Mouse (Mus musculus): ENCODE data around the gene Sdk2. TPM values are rescaled to one million over a fixed set of nuclear protein-coding genes. Genes with fewer than 3 reads are reported as not detected.
A peak's percentile ranks its signal among the peaks of the same experiment; 100 is the strongest.

Sdk2 gene
- polyA plus RNA-seq, 1 experiment from 2014 or later: 6.5 TPM

- WGBS: under 1% methylated on average over 79 of the region's 90 CpGs
- H3K9me3 ChIP-seq: no peaks in the 10 kb centered on the region
- H3K27me3 ChIP-seq: peaks cover 31% of the 10 kb centered on the region
- no peaks in the 10 kb centered on the region for H3K36me3 ChIP-seq
- H3K4me2 ChIP-seq: peak overlapping the region; percentile 95
- peak overlapping the region; percentile 76 for H3K9ac ChIP-seq
- H3K4me3 ChIP-seq: peak overlapping the region; percentile 69
- ATAC-seq (ENCODE audit: insufficient number of reproducible peaks, low FRiP score, low TSS enrichment, low read depth): no peak
- peak overlapping the region; percentile 93 for H3K27ac ChIP-seq
- peaks cover 64% of the 10 kb centered on the region for H3K4me1 ChIP-seq
These were observed 522 bp downstream of the Sdk2 start for GRCm38 (mm10) chr11:114066098-114066950.

- no peak for ATAC-seq (ENCODE audit: insufficient number of reproducible peaks, low FRiP score, low TSS enrichment, low read depth)
- under 1% methylated on average over 19 of the region's 19 CpGs for WGBS
- Histone ChIP-seq H3K4me3 (peak overlapping the region; percentile 69), H3K27me3 (peaks cover 30% of the 10 kb centered on the region), H3K9me3 (no peaks in the 10 kb centered on the region), H3K4me1 (peaks cover 71% of the 10 kb centered on the region), H3K4me2 (peak overlapping the region; percentile 95), H3K36me3 (no peaks in the 10 kb centered on the region), H3K27ac (0 out of 2 replicates have a peak overlapping the region, but pooled peaks have one; percentile 17), H3K9ac (peak overlapping the region; percentile 76)
These were observed 1.2 kb downstream of the Sdk2 start for GRCm38 (mm10) chr11:114065596-114065995.

GRCm38 (mm10) chr11:114064871-114065388, 1.9 kb downstream of the Sdk2 start:
- 2% methylated on average over 32 of the region's 32 CpGs for whole genome bisulfite sequencing
- Histone ChIP-seq H3K27me3 (peaks cover 25% of the 10 kb centered on the region), H3K4me2 (peak overlapping the region; percentile 95), H3K9me3 (no peaks in the 10 kb centered on the region), H3K4me3 (peak overlapping the region; percentile 69), H3K27ac (0 out of 2 replicates have a peak overlapping the region, but pooled peaks have one; percentile 24), H3K36me3 (no peaks in the 10 kb centered on the region), H3K9ac (peak overlapping the region; percentile 76), H3K4me1 (peaks cover 76% of the 10 kb centered on the region)
- no peak for ATAC-seq (ENCODE audit: insufficient number of reproducible peaks, low FRiP score, low TSS enrichment, low read depth)

GRCm38 (mm10) chr11:114061946-114062345, 4.9 kb downstream of the Sdk2 start:
- H3K27ac ChIP-seq: peak overlapping the region; percentile 69

GRCm38 (mm10) chr11:114061265-114061664, 5.6 kb downstream of the Sdk2 start:
- H3K9ac ChIP-seq: no peak overlapping the region
- H3K9me3 ChIP-seq: no peaks in the 10 kb centered on the region
- H3K36me3 ChIP-seq: no peaks in the 10 kb centered on the region
- H3K4me3 ChIP-seq: no peak overlapping the region
- H3K27ac ChIP-seq: peak overlapping the region; percentile 69
- 26% methylated on average over 2 of the region's 2 CpGs for WGBS
- H3K4me2 ChIP-seq: no peak overlapping the region
- peaks cover 50% of the 10 kb centered on the region for H3K4me1 ChIP-seq
- peaks cover 20% of the 10 kb centered on the region for H3K27me3 ChIP-seq
- ATAC-seq (ENCODE audit: insufficient number of reproducible peaks, low FRiP score, low TSS enrichment, low read depth): peak; percentile 44

More at GRCm38 (mm10) chr11:114061946-114062345, 4.9 kb downstream of the Sdk2 start:
- Histone ChIP-seq H3K4me2 (no peak overlapping the region), H3K9me3 (no peaks in the 10 kb centered on the region), H3K4me1 (peaks cover 57% of the 10 kb centered on the region), H3K27me3 (peaks cover 20% of the 10 kb centered on the region), H3K36me3 (no peaks in the 10 kb centered on the region), H3K9ac (no peak overlapping the region), H3K4me3 (no peak overlapping the region)
- WGBS: 46% methylated on average over 7 of the region's 7 CpGs
- no peak for ATAC-seq (ENCODE audit: insufficient number of reproducible peaks, low FRiP score, low TSS enrichment, low read depth)

DNA sequence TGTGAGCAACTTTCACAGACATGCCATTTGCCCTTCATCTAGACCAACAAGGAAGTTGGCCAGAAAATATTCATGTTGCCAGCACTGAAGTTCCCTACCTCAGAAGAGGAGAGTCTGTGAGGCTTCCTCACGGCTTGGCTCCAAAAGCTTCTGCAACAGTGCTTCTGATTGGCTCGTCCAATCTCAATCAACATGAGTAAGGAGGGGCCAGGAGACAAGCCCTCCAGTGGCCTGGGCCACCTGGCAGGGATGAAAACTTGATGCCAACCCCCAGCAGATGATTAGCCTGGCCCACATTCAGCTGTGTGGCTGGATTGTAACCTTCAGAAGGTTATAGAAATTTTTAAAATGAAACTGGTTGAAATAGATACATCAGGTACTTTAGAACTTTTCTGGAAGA, 10.5 kb downstream of the Sdk2 start:
- Histone ChIP-seq H3K4me2 (no peak overlapping the region), H3K4me3 (no peak overlapping the region), H3K4me1 (peaks cover 33% of the 10 kb centered on the region), H3K27ac (no peak overlapping the region), H3K9me3 (no peaks in the 10 kb centered on the region), H3K9ac (no peak overlapping the region), H3K36me3 (0 out of 2 replicates have a peak, but pooled peaks cover 3% of the 10 kb centered on the region), H3K27me3 (no peaks in the 10 kb centered on the region)
- 42% methylated on average over 2 of the region's 2 CpGs for WGBS
- no peak for ATAC-seq (ENCODE audit: insufficient number of reproducible peaks, low FRiP score, low TSS enrichment, low read depth)

GRCm38 (mm10) chr11:114054581-114055315, 12.1 kb downstream of the Sdk2 start:
- ATAC-seq (ENCODE audit: insufficient number of reproducible peaks, low FRiP score, low TSS enrichment, low read depth): no peak

DNA sequence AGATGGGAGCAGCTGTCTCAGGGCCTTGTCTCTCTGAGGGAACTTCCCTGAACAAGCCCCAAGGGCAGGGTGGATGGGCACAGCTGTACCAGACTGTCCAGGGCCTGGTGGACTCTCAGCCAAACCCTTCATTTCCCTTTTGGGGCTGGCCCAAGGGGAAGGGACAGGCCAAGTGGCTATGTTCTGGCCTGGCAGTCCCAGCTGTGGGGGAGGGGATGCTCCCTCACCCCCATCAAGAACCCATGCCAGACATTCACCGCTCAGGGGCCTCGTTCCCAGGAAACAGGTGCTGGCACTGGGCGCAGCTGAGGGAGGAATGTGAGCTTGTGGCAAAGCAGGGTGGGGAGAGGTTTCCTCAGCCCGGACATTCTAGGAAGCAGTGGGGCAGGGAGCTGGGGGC, 15.5 kb downstream of the Sdk2 start:
- Histone ChIP-seq H3K4me2 (no peak overlapping the region), H3K4me1 (peaks cover 41% of the 10 kb centered on the region), H3K27me3 (no peaks in the 10 kb centered on the region), H3K9ac (no peak overlapping the region), H3K36me3 (0 out of 2 replicates have a peak, but pooled peaks cover 3% of the 10 kb centered on the region), H3K4me3 (no peak overlapping the region), H3K9me3 (no peaks in the 10 kb centered on the region), H3K27ac (no peak overlapping the region; the same call in 1 of the 2 replicates)
- 35% methylated on average over 4 of the region's 4 CpGs for WGBS
- peak; percentile 53; the same call in 1 of the 2 replicates for ATAC-seq (ENCODE audit: insufficient number of reproducible peaks, low FRiP score, low TSS enrichment, low read depth)

More at GRCm38 (mm10) chr11:114054581-114055315, 12.1 kb downstream of the Sdk2 start:
- H3K9me3 ChIP-seq: no peaks in the 10 kb centered on the region
- H3K27me3 ChIP-seq: no peaks in the 10 kb centered on the region
- H3K36me3 ChIP-seq: 0 out of 2 replicates have a peak, but pooled peaks cover 3% of the 10 kb centered on the region
- H3K4me1 ChIP-seq: peaks cover 30% of the 10 kb centered on the region
- H3K4me3 ChIP-seq: no peak overlapping the region
- 65% methylated on average over 17 of the region's 17 CpGs for WGBS
- no peak overlapping the region for H3K9ac ChIP-seq
- H3K27ac ChIP-seq: no peak overlapping the region
- no peak overlapping the region for H3K4me2 ChIP-seq

DNA sequence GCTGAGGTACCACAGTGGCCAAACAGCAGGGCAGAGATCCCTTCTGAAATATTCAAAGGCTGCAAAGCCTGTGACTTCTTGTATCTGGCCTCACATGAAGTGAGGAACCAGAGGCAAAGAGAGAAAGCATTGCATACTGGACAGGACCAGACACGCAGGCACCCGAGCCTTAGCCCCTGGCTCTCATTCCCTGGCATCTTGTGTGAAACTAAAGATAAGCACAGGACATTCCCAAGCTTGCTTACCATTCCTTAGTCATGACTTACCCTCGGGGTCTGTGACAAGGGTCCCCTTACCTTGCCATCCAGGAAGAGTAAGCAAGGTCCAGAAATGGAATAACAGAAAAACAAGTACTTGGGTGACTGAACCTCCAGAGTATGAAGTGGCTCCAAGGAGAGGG, 16.3 kb downstream of the Sdk2 start:
- Histone ChIP-seq H3K4me3 (no peak overlapping the region), H3K27ac (no peak overlapping the region), H3K9ac (no peak overlapping the region), H3K9me3 (no peaks in the 10 kb centered on the region), H3K27me3 (no peaks in the 10 kb centered on the region), H3K36me3 (no peaks in the 10 kb centered on the region), H3K4me2 (no peak overlapping the region), H3K4me1 (peaks cover 41% of the 10 kb centered on the region)
- WGBS: 78% methylated on average over 3 of the region's 3 CpGs
- no peak for ATAC-seq (ENCODE audit: insufficient number of reproducible peaks, low FRiP score, low TSS enrichment, low read depth)

- H3K4me2 ChIP-seq: no peak overlapping the region
- ATAC-seq (ENCODE audit: insufficient number of reproducible peaks, low FRiP score, low TSS enrichment, low read depth): no peak
These were observed 18.9 kb downstream of the Sdk2 start for GRCm38 (mm10) chr11:114047887-114048331.

GRCm38 (mm10) chr11:114046927-114047326, 19.9 kb downstream of the Sdk2 start:
- Histone ChIP-seq H3K9me3 (no peaks in the 10 kb centered on the region), H3K36me3 (no peaks in the 10 kb centered on the region), H3K4me2 (no peak overlapping the region), H3K4me1 (peaks cover 34% of the 10 kb centered on the region), H3K27me3 (no peaks in the 10 kb centered on the region), H3K27ac (no peak overlapping the region), H3K9ac (no peak overlapping the region), H3K4me3 (no peak overlapping the region)
- 98% methylated on average over 5 of the region's 5 CpGs for WGBS
- no peak for ATAC-seq (ENCODE audit: insufficient number of reproducible peaks, low FRiP score, low TSS enrichment, low read depth)

More at GRCm38 (mm10) chr11:114047887-114048331, 18.9 kb downstream of the Sdk2 start:
- H3K27ac ChIP-seq: no peak overlapping the region
- H3K9ac ChIP-seq: no peak overlapping the region
- WGBS: 11% methylated on average over 10 of the region's 10 CpGs
- no peak overlapping the region for H3K4me3 ChIP-seq
- H3K4me1 ChIP-seq: peaks cover 35% of the 10 kb centered on the region
- no peaks in the 10 kb centered on the region for H3K9me3 ChIP-seq
- H3K27me3 ChIP-seq: no peaks in the 10 kb centered on the region
- no peaks in the 10 kb centered on the region for H3K36me3 ChIP-seq
